9 mouse cellular contexts compared by ENCODE assay signal in genomic region chr11:102041350-102041949, GRCm38 (mm10). TPM values are rescaled to one million over a fixed set of nuclear protein-coding genes. Genes with fewer than 3 reads are reported as not detected.
A peak's percentile ranks its signal among the peaks of the same experiment; 100 is the strongest.
DNase-seq lines count a peak whose midpoint lies in the region; ATAC-seq lines count a peak whose summit lies in the region.
"Had no signal": no experiment of that assay in that cellular context is flagged by ENCODE, and none has a peak within 500 bp of the region (broad histone marks: within the 10 kb centered on the region; RNA-seq: fewer than 3 reads in every experiment).

Gene Cd300lg (plus strand): TSS chr11:102041509.

- 58% methylated on average over 5 of the region's 5 CpGs for WGBS in limb, embryonic 12.5 days
- WGBS in limb, embryonic 10.5 days = 61% methylated on average over 5 of the region's 5 CpGs

- H3K4me1 ChIP-seq in limb, embryonic 12.5 days (replicated peaks) = no peaks in the 10 kb centered on the region
- H3K4me1 ChIP-seq in limb, embryonic 10.5 days = no peaks in the 10 kb centered on the region
- H3K4me1 ChIP-seq: liver, embryonic 13.5 days had no signal

- H3K9me3 ChIP-seq in limb, embryonic 12.5 days = peaks cover 18% of the 10 kb centered on the region
- H3K9me3 ChIP-seq in limb, embryonic 10.5 days (replicated peaks) = peaks cover 12% of the 10 kb centered on the region; the same call in 1 of the 2 replicates

- intact Hi-C loops in gastrocnemius, postnatal 14 days (cut with DNase I; ENCODE audit: low total_unique reads) = no loop called here

- no peaks in the 10 kb centered on the region for H3K27me3 ChIP-seq in limb, embryonic 12.5 days
- H3K27me3 ChIP-seq in limb, embryonic 10.5 days (ENCODE audit: low read depth, poor library complexity, severe bottlenecking) = 0 out of 2 replicates have a peak, but pooled peaks cover 7% of the 10 kb centered on the region

- H3K4me3 ChIP-seq in limb, embryonic 12.5 days (replicated peaks) = no peak within 1 kb of the TSS
- H3K4me3 ChIP-seq in limb, embryonic 10.5 days = no peak within 1 kb of the TSS
- H3K4me3 ChIP-seq: liver, embryonic 13.5 days had no signal

- 0 out of 2 replicates have a peak, but pooled peaks have one; percentile 33 for ATAC-seq in limb, embryonic 12.5 days (ENCODE audit: insufficient number of reproducible peaks, insufficient read depth, low FRiP score, low TSS enrichment, low read depth)

- H3K9ac ChIP-seq in limb, embryonic 12.5 days (replicated peaks) = no peak within 1 kb of the TSS
- H3K9ac ChIP-seq: liver, embryonic 13.5 days had no signal

- no peaks in the 10 kb centered on the region for H3K36me3 ChIP-seq in limb, embryonic 12.5 days
- peaks cover 3% of the 10 kb centered on the region; the same call in 1 of the 2 replicates for H3K36me3 ChIP-seq in limb, embryonic 10.5 days
- H3K36me3 ChIP-seq: liver, embryonic 13.5 days had no signal

- no peak within 1 kb of the TSS for H3K27ac ChIP-seq in limb, embryonic 12.5 days
- no peak within 1 kb of the TSS for H3K27ac ChIP-seq in limb, embryonic 10.5 days
- H3K27ac ChIP-seq: liver, embryonic 13.5 days had no signal

- DNase-seq in limb, embryonic 10.5 days (ENCODE audit: low spot score) = no peak
- no peak for DNase-seq in adrenal gland, postnatal 25 days
- DNase-seq in gastrocnemius, postnatal 14 days = no peak
- no peak for DNase-seq in heart, postnatal 4 days
- no peak for DNase-seq in embryo, embryonic 10.5 days (ENCODE audit: low spot score)
- DNase-seq in layer of hippocampus, adult 9-11 months = no peak
- no peak for DNase-seq in retina, embryonic 14.5 days (ENCODE audit: low spot score)
- DNase-seq: liver, embryonic 13.5 days had no signal

- H3K4me2 ChIP-seq in limb, embryonic 12.5 days = no peak within 1 kb of the TSS
- H3K4me2 ChIP-seq: liver, embryonic 13.5 days had no signal

RNA-seq across cellular contexts. Expression of gene Cd300lg, which starts in this region (rescaled TPM):
- polyA plus RNA-seq in limb, embryonic 12.5 days (2016; fragmentation: Nextera tagmentation; extraction: Ambion mirVana) = 0.40 and 0.70 TPM in 2 replicates
- 0.38 and 0.45 TPM in 2 replicates for polyA plus RNA-seq in limb, embryonic 10.5 days (2016; fragmentation: Nextera tagmentation; extraction: Ambion mirVana)
- 36.8 and 46.2 TPM in 2 replicates for total RNA-seq in adrenal gland, postnatal 25 days (2021)
- total RNA-seq in gastrocnemius, postnatal 14 days (2021) = 10 to 100 TPM; 20.2 to 28.6 TPM
- 10 to 100 TPM; 32.3 to 36.2 TPM for total RNA-seq in heart, postnatal 4 days (2021)

Comparison
In these comparisons a context has a peak if more than half of its experiments do, and no peak if none do; other contexts are left out.
1. Peak in ATAC-seq in limb, embryonic 12.5 days; RNA of the gene not detected or under 1 TPM.